Mouse (Mus musculus) heart, embryonic 12.5 days (tissue): ENCODE data around the gene Fbxo3. TPM values are rescaled to one million over a fixed set of nuclear protein-coding genes. Genes with fewer than 3 reads are reported as not detected.

Source experiments
- ATAC-seq: fragments of 200-750 bp; cut with Nextera tagmentation; 2 replicates; pipeline ENCODE4 v1.8.0; 2017; ENCODE audit warnings: moderate TSS enrichment, moderate library complexity; ENCODE audit not compliant: insufficient number of reproducible peaks, low FRiP score
- H3K27ac ChIP-seq: fragments of 300-500 bp; sonication (generic); 2 replicates; pipeline ENCODE4 v1.5.1; 2016; ENCODE audit warnings: mild to moderate bottlenecking, moderate library complexity; ENCODE audit not compliant: poor library complexity, severe bottlenecking
- H3K27me3 ChIP-seq: fragments of 300-500 bp; sonication (generic); replicated peaks from 2 replicates; pipeline ENCODE4 v1.6.1; 2016; ENCODE audit warnings: mild to moderate bottlenecking, moderate library complexity
- H3K36me3 ChIP-seq: fragments of 300-500 bp; sonication (generic); 2 replicates; pipeline ENCODE4 v1.6.1; 2016; ENCODE audit warnings: mild to moderate bottlenecking, moderate library complexity
- H3K4me1 ChIP-seq: fragments of 300-500 bp; sonication (generic); replicated peaks from 2 replicates; pipeline ENCODE4 v1.6.1; 2016; ENCODE audit warnings: mild to moderate bottlenecking
- H3K4me2 ChIP-seq: fragments of 300-500 bp; sonication (generic); 2 replicates; pipeline ENCODE4 v1.6.1; 2016; ENCODE audit warnings: mild to moderate bottlenecking, moderate library complexity
- H3K4me3 ChIP-seq: fragments of 300-500 bp; sonication (generic); 2 replicates; pipeline ENCODE4 v1.5.1; 2016; ENCODE audit warnings: mild to moderate bottlenecking
- H3K9ac ChIP-seq: fragments of 300-500 bp; sonication (generic); 2 replicates; pipeline ENCODE4 v1.6.1; 2016; ENCODE audit warnings: mild to moderate bottlenecking, moderate library complexity
- H3K9me3 ChIP-seq: fragments of 300-500 bp; sonication (generic); replicated peaks from 2 replicates; pipeline ENCODE4 v1.6.1; 2016; ENCODE audit warnings: mild to moderate bottlenecking, moderate library complexity
- WGBS: fragments of 180-500 bp; shearing (Covaris S2); methylation state at CpG from one replicate; pipeline ENCODE4 v1.1.7; 2016; 5-methylcytosine and 5-hydroxymethylcytosine counted together
- polyA plus RNA-seq: library from polyadenylated mRNA; unstranded; fragments of >200 nt; fragmentation: Nextera tagmentation; extraction: Ambion mirVana; gene quantifications from 2 replicates; pipeline ENCODE4 v1.2.1, GENCODE M21; 2016

Gene Fbxo3
- polyA plus RNA-seq, 1 experiment from 2014 or later = 46.7 TPM

DNA sequence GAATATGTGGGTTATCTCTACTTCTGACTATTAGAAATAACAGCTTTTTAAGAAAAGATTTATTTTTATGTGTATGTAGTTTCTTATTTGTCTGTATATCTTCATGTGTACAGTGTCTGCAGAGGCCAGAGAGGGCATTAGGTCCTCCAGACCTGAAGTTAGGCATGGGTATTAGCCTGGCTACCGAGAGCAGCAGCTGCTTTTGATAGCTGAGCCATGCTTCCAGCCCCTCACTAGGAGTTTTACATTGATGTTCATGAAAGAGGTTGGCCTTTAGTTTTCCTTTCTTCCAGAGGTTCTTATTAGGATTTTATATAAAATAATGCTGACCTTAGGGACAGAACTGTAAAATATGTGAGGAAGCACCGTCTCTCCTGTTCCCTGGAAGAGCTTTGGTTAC is 10.7 kb downstream of the Fbxo3 start:
- Histone ChIP-seq H3K4me3 (no peak overlapping the region), H3K4me1 (peaks cover 11% of the 10 kb centered on the region; the same call in 1 of the 2 replicates), H3K27ac (no peak overlapping the region), H3K9ac (no peak overlapping the region), H3K36me3 (peaks cover 51% of the 10 kb centered on the region), H3K4me2 (no peak overlapping the region), H3K27me3 (no peaks in the 10 kb centered on the region), H3K9me3 (no peaks in the 10 kb centered on the region)
- 85% methylated on average over 2 of the region's 2 CpGs for WGBS
- no peak for ATAC-seq

GRCm38 (mm10) chr2:104041632-104042031 is 14.1 kb downstream of the Fbxo3 start:
- no peaks in the 10 kb centered on the region for H3K9me3 ChIP-seq
- ATAC-seq = no peak
- H3K4me3 ChIP-seq = no peak overlapping the region
- no peak overlapping the region for H3K27ac ChIP-seq
- peaks cover 47% of the 10 kb centered on the region for H3K36me3 ChIP-seq
- WGBS = 65% methylated on average over 5 of the region's 5 CpGs
- no peaks in the 10 kb centered on the region for H3K27me3 ChIP-seq
- peaks cover 10% of the 10 kb centered on the region; the same call in 1 of the 2 replicates for H3K4me1 ChIP-seq
- H3K4me2 ChIP-seq = no peak overlapping the region
- no peak overlapping the region for H3K9ac ChIP-seq

- peaks cover 43% of the 10 kb centered on the region for H3K36me3 ChIP-seq
- H3K4me1 ChIP-seq = peaks cover 10% of the 10 kb centered on the region; the same call in 1 of the 2 replicates
- H3K4me3 ChIP-seq = no peak overlapping the region
- no peak for ATAC-seq
- H3K9me3 ChIP-seq = no peaks in the 10 kb centered on the region
- no peak overlapping the region for H3K4me2 ChIP-seq
- no peaks in the 10 kb centered on the region for H3K27me3 ChIP-seq
- no peak overlapping the region for H3K9ac ChIP-seq
- WGBS = 92% methylated on average over 15 of the region's 15 CpGs
- no peak overlapping the region for H3K27ac ChIP-seq
Observed at GRCm38 (mm10) chr2:104042766-104043165, 15.2 kb downstream of the Fbxo3 start.

- 55% methylated on average over 5 of the region's 5 CpGs for WGBS
- H3K9me3 ChIP-seq = no peaks in the 10 kb centered on the region
- peaks cover 10% of the 10 kb centered on the region; the same call in 1 of the 2 replicates for H3K4me1 ChIP-seq
- no peak for ATAC-seq
- H3K27ac ChIP-seq = no peak overlapping the region
- no peak overlapping the region for H3K4me3 ChIP-seq
- H3K36me3 ChIP-seq = peaks cover 49% of the 10 kb centered on the region
- H3K9ac ChIP-seq = no peak overlapping the region
- H3K27me3 ChIP-seq = no peaks in the 10 kb centered on the region
- H3K4me2 ChIP-seq = no peak overlapping the region
Observed at GRCm38 (mm10) chr2:104043624-104044478, 16.3 kb downstream of the Fbxo3 start.

DNA sequence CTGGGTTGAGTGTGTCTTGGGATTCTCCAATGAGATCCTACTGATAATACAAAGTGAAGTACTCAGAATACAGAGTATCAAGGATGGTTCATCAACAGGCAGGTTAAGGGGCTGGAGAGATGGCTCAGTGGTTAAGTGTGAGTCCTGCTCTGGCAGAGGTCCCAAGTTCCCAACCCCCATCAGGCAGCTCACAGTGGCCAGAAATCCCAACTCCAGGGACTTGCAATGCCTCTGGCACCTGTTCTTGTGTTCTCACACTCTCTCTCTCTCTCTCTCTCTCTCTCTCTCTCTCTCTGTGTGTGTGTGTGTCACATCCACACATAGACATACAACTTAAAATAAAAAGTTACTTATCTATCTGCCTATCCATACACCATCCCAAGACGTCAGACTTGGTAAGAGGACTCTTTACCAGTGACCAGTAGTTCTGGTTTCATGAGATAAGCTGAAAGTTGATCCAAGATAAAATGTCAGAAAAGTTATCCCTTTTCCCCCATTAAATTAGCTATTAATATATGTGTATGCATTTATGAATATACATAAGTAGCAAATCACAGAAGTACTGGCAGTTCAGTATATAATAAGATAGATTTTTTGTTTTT is 17.1 kb downstream of the Fbxo3 start:
- Histone ChIP-seq H3K27ac (no peak overlapping the region), H3K36me3 (peaks cover 43% of the 10 kb centered on the region), H3K4me3 (no peak overlapping the region), H3K27me3 (no peaks in the 10 kb centered on the region), H3K9ac (no peak overlapping the region), H3K9me3 (no peaks in the 10 kb centered on the region), H3K4me2 (no peak overlapping the region), H3K4me1 (peaks cover 10% of the 10 kb centered on the region; the same call in 1 of the 2 replicates)
- no peak for ATAC-seq
- WGBS = 48% methylated on average over 1 of the region's 1 CpGs

- Histone ChIP-seq H3K27me3 (no peaks in the 10 kb centered on the region), H3K36me3 (peaks cover 56% of the 10 kb centered on the region), H3K4me1 (no peaks in the 10 kb centered on the region), H3K9ac (no peak overlapping the region), H3K4me2 (no peak overlapping the region), H3K27ac (no peak overlapping the region), H3K9me3 (no peaks in the 10 kb centered on the region), H3K4me3 (no peak overlapping the region)
- no peak for ATAC-seq
- 84% methylated on average over 1 of the region's 1 CpGs for WGBS
Observed at GRCm38 (mm10) chr2:104058381-104058780, 30.9 kb downstream of the Fbxo3 start.

- Histone ChIP-seq H3K4me1 (no peaks in the 10 kb centered on the region), H3K4me3 (no peak overlapping the region)
- 93% methylated on average over 4 of the region's 4 CpGs for WGBS
Observed at GRCm38 (mm10) chr2:104058954-104059353, 31.4 kb downstream of the Fbxo3 start.

DNA sequence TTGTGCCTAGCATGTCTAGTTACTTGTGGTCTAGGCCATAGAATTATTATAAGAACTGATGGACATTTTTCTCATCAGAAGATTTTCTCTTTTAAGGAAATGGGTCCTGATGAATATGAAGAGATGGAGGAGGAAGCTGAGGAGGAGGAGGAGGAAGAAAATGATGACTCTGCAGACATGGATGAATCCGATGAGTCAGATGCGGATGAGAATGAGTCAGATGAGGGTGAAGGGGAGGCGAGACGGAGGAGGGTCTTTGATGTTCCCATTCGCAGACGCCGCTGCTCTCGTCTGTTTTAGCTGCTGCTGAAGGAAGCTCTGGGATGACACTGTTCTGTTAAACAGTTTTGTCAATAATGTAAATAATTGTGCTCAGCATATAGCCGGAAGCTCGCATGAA is 32.3 kb downstream of the Fbxo3 start:
- Histone ChIP-seq H3K27ac (no peak overlapping the region), H3K4me2 (no peak overlapping the region), H3K9me3 (no peaks in the 10 kb centered on the region), H3K4me3 (no peak overlapping the region), H3K27me3 (no peaks in the 10 kb centered on the region), H3K4me1 (no peaks in the 10 kb centered on the region), H3K36me3 (peaks cover 44% of the 10 kb centered on the region), H3K9ac (no peak overlapping the region)
- no peak for ATAC-seq
- 85% methylated on average over 10 of the region's 10 CpGs for WGBS

More at GRCm38 (mm10) chr2:104058954-104059353, 31.4 kb downstream of the Fbxo3 start:
- H3K27ac ChIP-seq = no peak overlapping the region
- no peaks in the 10 kb centered on the region for H3K9me3 ChIP-seq
- H3K27me3 ChIP-seq = no peaks in the 10 kb centered on the region
- no peak for ATAC-seq
- peaks cover 53% of the 10 kb centered on the region for H3K36me3 ChIP-seq
- H3K9ac ChIP-seq = no peak overlapping the region
- H3K4me2 ChIP-seq = no peak overlapping the region

- Histone ChIP-seq H3K9ac (no peak overlapping the region), H3K4me3 (no peak overlapping the region), H3K36me3 (peaks cover 37% of the 10 kb centered on the region), H3K27ac (no peak overlapping the region), H3K4me2 (no peak overlapping the region), H3K9me3 (no peaks in the 10 kb centered on the region), H3K4me1 (no peaks in the 10 kb centered on the region), H3K27me3 (no peaks in the 10 kb centered on the region)
- ATAC-seq = no peak
- 95% methylated on average over 6 of the region's 6 CpGs for WGBS
Observed at GRCm38 (mm10) chr2:104060996-104061395, 33.5 kb downstream of the Fbxo3 start.

DNA sequence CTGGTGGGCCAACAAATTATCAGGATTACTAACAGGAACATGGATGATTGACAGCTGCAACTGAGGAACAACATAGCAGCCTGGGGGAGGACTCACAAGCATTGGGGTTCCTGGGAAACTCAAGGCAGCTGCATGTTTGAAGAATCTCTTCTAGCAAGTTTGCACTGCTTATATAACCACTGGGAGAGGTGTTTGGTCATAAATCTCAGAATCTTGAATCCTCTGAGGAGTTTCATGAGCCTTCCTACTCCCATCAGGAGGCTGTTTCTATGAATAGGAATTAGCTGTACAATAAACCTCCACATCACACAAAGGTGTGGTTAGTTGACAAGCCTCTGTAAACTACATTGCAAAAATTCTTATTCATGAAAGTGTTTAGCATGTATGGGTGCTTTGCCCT is 35.1 kb downstream of the Fbxo3 start:
- H3K4me2 ChIP-seq = no peak overlapping the region
- no peaks in the 10 kb centered on the region for H3K4me1 ChIP-seq
- H3K27ac ChIP-seq = no peak overlapping the region
- no peak for ATAC-seq
- H3K27me3 ChIP-seq = no peaks in the 10 kb centered on the region
- no peak overlapping the region for H3K4me3 ChIP-seq
- H3K36me3 ChIP-seq = peaks cover 37% of the 10 kb centered on the region
- no peak overlapping the region for H3K9ac ChIP-seq
- no peaks in the 10 kb centered on the region for H3K9me3 ChIP-seq

DNA sequence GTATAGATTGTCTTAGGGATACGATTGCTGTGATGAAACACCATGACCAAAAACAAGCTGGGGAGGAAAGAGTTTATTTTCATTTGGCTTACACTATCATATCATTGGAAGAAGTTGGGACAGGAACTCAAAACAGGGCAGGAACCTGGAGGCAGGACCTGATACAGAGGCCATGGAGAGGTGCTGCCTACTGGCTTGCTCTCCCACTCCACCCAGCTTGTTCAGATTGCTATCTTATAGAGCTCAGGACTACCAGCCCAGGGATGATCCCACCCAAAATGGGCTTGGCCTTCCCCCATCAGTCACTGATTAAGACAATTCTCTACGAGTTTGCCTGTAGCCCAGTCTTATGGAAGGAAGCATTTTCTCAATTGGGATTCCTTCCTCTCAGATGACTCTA is 36.6 kb downstream of the Fbxo3 start:
- no peaks in the 10 kb centered on the region for H3K9me3 ChIP-seq
- no peaks in the 10 kb centered on the region for H3K4me1 ChIP-seq
- peaks cover 28% of the 10 kb centered on the region for H3K36me3 ChIP-seq
- WGBS = 78% methylated on average over 2 of the region's 2 CpGs
- ATAC-seq = no peak
- H3K27ac ChIP-seq = no peak overlapping the region
- no peak overlapping the region for H3K4me3 ChIP-seq
- H3K4me2 ChIP-seq = no peak overlapping the region
- no peaks in the 10 kb centered on the region for H3K27me3 ChIP-seq
- no peak overlapping the region for H3K9ac ChIP-seq
